Mouse (Mus musculus) liver, embryonic 14.5 days (tissue): Measurements from ENCODE around the gene Mrps17. TPM values are rescaled to one million over a fixed set of nuclear protein-coding genes. Genes with fewer than 3 reads are reported as not detected.

Experiments used
- ATAC-seq: fragments of 200-750 bp; cut with Nextera tagmentation; 2 replicates; pipeline ENCODE4 v1.8.0; 2017; ENCODE audit warnings: moderate number of reproducible peaks, mild to moderate bottlenecking, moderate library complexity; ENCODE audit not compliant: insufficient read depth
- DNase-seq, 3 experiments: peaks; one replicate each; pipeline ENCODE4 v3.0.0-alpha.2; 2012 to 2013; ENCODE audit warnings: low read depth in 3 of 3, low spot score in 3 of 3
- H3K27ac ChIP-seq: fragments of 300-500 bp; sonication (generic); 2 replicates; pipeline ENCODE4 v1.5.1; 2014; ENCODE audit warnings: moderate library complexity, mild to moderate bottlenecking, control low read depth, inconsistent platforms
- H3K27me3 ChIP-seq: fragments of 300-500 bp; sonication (generic); 2 replicates; pipeline ENCODE4 v1.6.1; 2014; ENCODE audit warnings: mild to moderate bottlenecking, low read length, moderate library complexity; ENCODE audit not compliant: control insufficient read depth, insufficient read depth
- H3K36me3 ChIP-seq: fragments of 300-500 bp; sonication (generic); replicated peaks from 2 replicates; pipeline ENCODE4 v1.6.1; 2014; ENCODE audit warnings: low read depth; ENCODE audit not compliant: control insufficient read depth, insufficient read depth
- H3K4me1 ChIP-seq, 2 experiments: fragments of 200-500 bp in 1 of 2; fragments of 300-500 bp in 1 of 2; sonication (generic) in 1 of 2; replicated peaks; 2 replicates each; pipeline ENCODE4 v1.6.1; 2012 to 2014; ENCODE audit warnings: antibody characterized with exemption in 1 of 2, inconsistent platforms in 1 of 2, low read length in 1 of 2; ENCODE audit not compliant: control insufficient read depth in 2 of 2, insufficient read depth in 2 of 2
- H3K4me2 ChIP-seq: fragments of 300-500 bp; sonication (generic); 2 replicates; pipeline ENCODE4 v1.6.1; 2014; ENCODE audit warnings: low read depth, mild to moderate bottlenecking, control low read depth, moderate library complexity
- H3K4me3 ChIP-seq, 2 experiments: fragments of 200-500 bp in 1 of 2; fragments of 300-500 bp in 1 of 2; sonication (generic) in 1 of 2; 2 replicates each; pipeline ENCODE4 v1.5.1; 2012 to 2014; ENCODE audit warnings: low read depth in 2 of 2, low read length in 2 of 2, mild to moderate bottlenecking in 2 of 2, control low read depth in 1 of 2, inconsistent platforms in 1 of 2, moderate library complexity in 1 of 2; ENCODE audit not compliant: insufficient read depth in 1 of 2
- H3K9ac ChIP-seq: fragments of 300-500 bp; sonication (generic); replicated peaks from 2 replicates; pipeline ENCODE4 v1.6.1; 2014; ENCODE audit warnings: mild to moderate bottlenecking, control low read depth, moderate library complexity
- H3K9me3 ChIP-seq: fragments of 300-500 bp; sonication (generic); 2 replicates; pipeline ENCODE4 v1.6.1; 2016; ENCODE audit warnings: low read length, mixed read lengths; ENCODE audit not compliant: control insufficient read depth
- CTCF ChIP-seq: IDR thresholded peaks from 2 replicates; pipeline ENCODE4 v1.5.1; 2016; ENCODE audit warnings: antibody characterized with exemption, low read depth, control low read depth
- EP300 ChIP-seq: IDR thresholded peaks from 2 replicates; pipeline ENCODE4 v1.6.1; 2016; ENCODE audit warnings: antibody characterized with exemption, low read depth
- WGBS: fragments of 180-500 bp; shearing (Covaris S2); extraction: QIAGEN DNeasy Blood & Tissue Kit; methylation state at CpG from one replicate; pipeline ENCODE4 v1.1.7; 2014; ENCODE audit not compliant: insufficient replicate concordance; 5-methylcytosine and 5-hydroxymethylcytosine counted together
- polyA plus RNA-seq, 2 experiments: library from polyadenylated mRNA; depleted of rRNA in 1 of 2; stranded (reverse) in 1 of 2; unstranded in 1 of 2; fragments of >200 nt; fragmentation: Nextera tagmentation in 1 of 2; extraction: Ambion mirVana in 1 of 2; gene quantifications; 2 replicates each; pipeline versions ENCODE4 v1.2.1 to v1.2.3; 2012 to 2014

Mrps17 gene
- polyA plus RNA-seq, 2 experiments: 54.6 to 111 TPM

DNA sequence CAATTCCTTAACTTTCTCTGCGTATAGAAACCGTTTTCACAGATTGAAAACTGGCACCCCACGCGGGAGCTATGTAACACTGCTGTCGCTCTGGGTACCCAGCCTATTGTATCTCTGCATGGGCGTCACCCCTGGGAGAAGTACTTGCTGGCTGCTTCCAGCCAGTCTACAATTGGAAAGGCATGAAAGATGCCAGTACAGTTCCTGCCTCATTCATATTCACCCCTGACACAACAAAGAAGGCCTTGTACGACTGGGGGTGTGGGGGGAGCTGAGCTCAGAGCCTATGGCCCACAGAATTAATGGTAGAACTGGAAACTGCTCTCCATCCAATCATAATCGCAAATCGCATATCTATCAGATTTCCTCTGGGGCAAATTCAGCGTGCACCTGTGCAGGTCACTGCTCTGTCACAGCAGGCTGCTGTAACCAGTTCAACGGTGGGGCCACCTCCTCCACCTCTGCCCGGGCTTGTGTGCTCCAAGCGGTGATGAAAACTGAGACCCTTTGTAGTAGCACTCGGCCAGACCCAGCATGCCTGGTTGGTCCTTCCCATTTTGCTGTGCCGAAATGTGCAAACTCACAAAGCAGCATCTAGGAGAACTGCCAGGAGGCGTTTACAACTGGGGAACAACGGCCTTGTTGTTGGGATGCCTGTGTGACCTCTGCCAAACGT, 46.7 kb downstream of the Mrps17 start:
- no peak overlapping the region for H3K4me2 ChIP-seq
- no peaks in the 10 kb centered on the region for H3K27me3 ChIP-seq
- H3K4me3 ChIP-seq: no peak overlapping the region
- no peak for TF ChIP-seq CTCF
- TF ChIP-seq EP300: no peak
- no peak for ATAC-seq
- H3K4me1 ChIP-seq: peaks cover 0 to 2% of the 10 kb centered on the region in 2 experiments; a peak in 1 of 4 replicates
- no peak overlapping the region for H3K9ac ChIP-seq
- WGBS: 74% methylated on average over 18 of the region's 18 CpGs
- no peaks in the 10 kb centered on the region for H3K36me3 ChIP-seq
- DNase-seq: no peak
- no peaks in the 10 kb centered on the region for H3K9me3 ChIP-seq
- no peak overlapping the region for H3K27ac ChIP-seq

DNA sequence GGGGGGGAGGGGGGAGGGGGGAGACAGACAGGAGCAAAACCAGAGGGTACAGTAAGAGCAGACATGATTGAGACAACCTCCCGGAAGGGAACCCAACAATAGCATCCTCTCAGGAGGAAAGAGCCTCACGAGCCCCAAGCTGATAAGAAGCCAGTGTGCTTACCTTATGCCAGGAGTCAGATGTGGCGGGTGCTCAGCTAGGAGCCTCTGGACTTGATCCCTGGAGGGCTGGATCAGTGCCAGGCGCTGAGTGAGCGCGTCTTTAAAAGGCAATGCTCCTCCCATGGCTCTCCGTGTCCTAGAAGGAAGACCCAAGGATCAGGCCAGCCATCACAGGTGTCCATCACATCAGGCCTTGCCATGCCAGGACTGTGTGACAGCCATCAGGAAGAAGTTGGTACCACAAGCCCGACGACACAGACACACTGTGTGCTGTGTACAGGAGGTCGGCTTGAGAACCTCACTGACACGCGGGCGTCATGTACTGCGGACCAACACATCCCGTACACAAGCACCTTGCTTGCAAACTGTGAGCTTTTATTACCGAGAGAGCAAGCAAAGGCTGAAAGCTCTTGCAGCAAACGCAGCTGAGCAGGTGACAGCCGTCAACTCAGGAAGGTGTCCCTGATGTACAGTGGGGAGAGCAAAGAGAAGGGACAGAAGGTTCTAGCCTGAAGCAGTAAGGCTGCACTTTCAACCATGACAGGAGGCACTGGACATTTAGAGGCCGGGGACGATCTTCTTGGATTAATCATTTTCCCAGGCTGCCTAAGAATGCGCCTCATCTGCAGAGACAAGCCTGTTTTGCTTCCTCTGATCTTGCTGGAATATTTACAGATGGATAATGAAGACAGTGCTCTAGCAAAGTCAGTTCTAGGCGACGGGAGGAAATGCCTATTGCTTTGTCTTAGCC, 55.4 kb downstream of the Mrps17 start:
- Histone ChIP-seq H3K36me3 (peaks cover 7% of the 10 kb centered on the region; the same call in 1 of the 2 replicates), H3K4me3 (no peak overlapping the region), H3K9me3 (no peaks in the 10 kb centered on the region), H3K27me3 (no peaks in the 10 kb centered on the region), H3K4me2 (no peak overlapping the region), H3K27ac (no peak overlapping the region), H3K4me1 (no peaks in the 10 kb centered on the region; a peak in 1 of 4 replicates), H3K9ac (no peak overlapping the region)
- DNase-seq (no peak), ATAC-seq (no peak)
- 75% methylated on average over 23 of the region's 23 CpGs for WGBS
- TF ChIP-seq EP300: no peak
- TF ChIP-seq CTCF: no peak

Other genes with a start within 250 kb of the Mrps17 start
- gene Sfswap, start 214.3 kb upstream of the Mrps17 start, polyA plus RNA-seq (2012; rRNA removed): 21.3 and 25.9 TPM in 2 replicates
- 13.1 and 15.7 TPM in 2 replicates for gene Sfswap, start 214.3 kb upstream of the Mrps17 start, polyA plus RNA-seq (2014; fragmentation: Nextera tagmentation; extraction: Ambion mirVana)
- 0.18 and 0.26 TPM in 2 replicates for gene Mmp17, start 131.3 kb upstream of the Mrps17 start, polyA plus RNA-seq (2012; rRNA removed)
- gene Mmp17, start 131.3 kb upstream of the Mrps17 start, polyA plus RNA-seq (2014; fragmentation: Nextera tagmentation; extraction: Ambion mirVana): 0.20 and 0.49 TPM in 2 replicates
- gene Zfp11, start 45.4 kb upstream of the Mrps17 start, polyA plus RNA-seq (2012; rRNA removed): 0.67 and 0.75 TPM in 2 replicates
- gene Zfp11, start 45.4 kb upstream of the Mrps17 start, polyA plus RNA-seq (2014; fragmentation: Nextera tagmentation; extraction: Ambion mirVana): 0.61 and 0.65 TPM in 2 replicates
- gene Sept14, start 7.0 kb upstream of the Mrps17 start, polyA plus RNA-seq (2012; rRNA removed): not detected in 2 replicates
- gene Sept14, start 7.0 kb upstream of the Mrps17 start, polyA plus RNA-seq (2014; fragmentation: Nextera tagmentation; extraction: Ambion mirVana): not detected in 2 replicates
- 8.5 and 15.9 TPM in 2 replicates for gene Nipsnap2, start 9.6 kb downstream of the Mrps17 start, polyA plus RNA-seq (2012; rRNA removed)
- 22.6 and 22.8 TPM in 2 replicates for gene Nipsnap2, start 9.6 kb downstream of the Mrps17 start, polyA plus RNA-seq (2014; fragmentation: Nextera tagmentation; extraction: Ambion mirVana)
- gene Psph, start 72.0 kb downstream of the Mrps17 start, polyA plus RNA-seq (2012; rRNA removed): 33.3 and 33.6 TPM in 2 replicates
- gene Psph, start 72.0 kb downstream of the Mrps17 start, polyA plus RNA-seq (2014; fragmentation: Nextera tagmentation; extraction: Ambion mirVana): 71.2 and 75.5 TPM in 2 replicates
- gene Sumf2, start 131.5 kb downstream of the Mrps17 start, polyA plus RNA-seq (2012; rRNA removed): 8.6 and 10.0 TPM in 2 replicates
- 15.0 and 19.1 TPM in 2 replicates for gene Sumf2, start 131.5 kb downstream of the Mrps17 start, polyA plus RNA-seq (2014; fragmentation: Nextera tagmentation; extraction: Ambion mirVana)
- 452 and 500 TPM in 2 replicates for gene Chchd2, start 172.0 kb downstream of the Mrps17 start, polyA plus RNA-seq (2012; rRNA removed)
- 630 and 646 TPM in 2 replicates for gene Chchd2, start 172.0 kb downstream of the Mrps17 start, polyA plus RNA-seq (2014; fragmentation: Nextera tagmentation; extraction: Ambion mirVana)
- 0.43 and 0.70 TPM in 2 replicates for gene Zbed5, start 180.2 kb downstream of the Mrps17 start, polyA plus RNA-seq (2012; rRNA removed)
- gene Zbed5, start 180.2 kb downstream of the Mrps17 start, polyA plus RNA-seq (2014; fragmentation: Nextera tagmentation; extraction: Ambion mirVana): 0.67 and 1.4 TPM in 2 replicates
- 0.05 and 0.10 TPM in 2 replicates for gene Phkg1, start 183.1 kb downstream of the Mrps17 start, polyA plus RNA-seq (2012; rRNA removed)
- 0.10 and 0.18 TPM in 2 replicates for gene Phkg1, start 183.1 kb downstream of the Mrps17 start, polyA plus RNA-seq (2014; fragmentation: Nextera tagmentation; extraction: Ambion mirVana)
- gene Nupr1l, start 193.0 kb downstream of the Mrps17 start, polyA plus RNA-seq (2012; rRNA removed): 0.26 and 0.61 TPM in 2 replicates
- 0.71 and 0.72 TPM in 2 replicates for gene Nupr1l, start 193.0 kb downstream of the Mrps17 start, polyA plus RNA-seq (2014; fragmentation: Nextera tagmentation; extraction: Ambion mirVana)
- 16.5 and 16.6 TPM in 2 replicates for gene Vkorc1l1, start 226.5 kb downstream of the Mrps17 start, polyA plus RNA-seq (2012; rRNA removed)
- 16.2 and 17.5 TPM in 2 replicates for gene Vkorc1l1, start 226.5 kb downstream of the Mrps17 start, polyA plus RNA-seq (2014; fragmentation: Nextera tagmentation; extraction: Ambion mirVana)